Mouse (Mus musculus) spleen, adult 2 months (tissue): ENCODE measurements around the gene Rhpn2.

Experiments
- CTCF ChIP-seq: fragments of 200-500 bp; IDR thresholded peaks from 2 replicates; pipeline ENCODE4 v1.5.1; 2011; ENCODE audit warnings: mild to moderate bottlenecking, inconsistent platforms; ENCODE audit not compliant: insufficient read depth, insufficient read length, insufficient replicate concordance; ENCODE audit errors: extremely low read depth
- POLR2A ChIP-seq: fragments of 200-500 bp; IDR thresholded peaks from 2 replicates; pipeline ENCODE4 v1.6.1; 2011; ENCODE audit warnings: low read depth, low read length, inconsistent platforms

DNA sequence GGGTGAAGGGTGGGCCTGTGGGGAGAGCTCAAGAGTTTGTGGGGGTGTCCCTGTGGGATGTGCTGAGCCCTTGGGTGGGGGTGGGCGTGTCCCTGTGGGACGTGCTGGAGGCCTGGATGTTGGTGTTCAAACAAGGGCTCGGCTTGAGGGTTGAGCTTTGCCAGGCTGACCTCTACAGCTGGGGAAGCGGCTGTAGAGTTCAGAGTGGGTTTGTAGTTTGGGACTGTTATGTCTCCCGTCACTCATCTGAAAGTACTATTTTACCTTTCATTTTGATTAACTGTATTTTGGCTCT, 82.6 kb downstream of the Rhpn2 start:
- no peak for TF ChIP-seq CTCF
- no peak for TF ChIP-seq POLR2A
